Mouse (Mus musculus): ENCODE results near the gene Slc37a1. TPM values are rescaled to one million over a fixed set of nuclear protein-coding genes. Genes with fewer than 3 reads are reported as not detected.

Gene Slc37a1
- polyA plus RNA-seq, 1 experiment from 2014 or later = 3.9 TPM

DNA sequence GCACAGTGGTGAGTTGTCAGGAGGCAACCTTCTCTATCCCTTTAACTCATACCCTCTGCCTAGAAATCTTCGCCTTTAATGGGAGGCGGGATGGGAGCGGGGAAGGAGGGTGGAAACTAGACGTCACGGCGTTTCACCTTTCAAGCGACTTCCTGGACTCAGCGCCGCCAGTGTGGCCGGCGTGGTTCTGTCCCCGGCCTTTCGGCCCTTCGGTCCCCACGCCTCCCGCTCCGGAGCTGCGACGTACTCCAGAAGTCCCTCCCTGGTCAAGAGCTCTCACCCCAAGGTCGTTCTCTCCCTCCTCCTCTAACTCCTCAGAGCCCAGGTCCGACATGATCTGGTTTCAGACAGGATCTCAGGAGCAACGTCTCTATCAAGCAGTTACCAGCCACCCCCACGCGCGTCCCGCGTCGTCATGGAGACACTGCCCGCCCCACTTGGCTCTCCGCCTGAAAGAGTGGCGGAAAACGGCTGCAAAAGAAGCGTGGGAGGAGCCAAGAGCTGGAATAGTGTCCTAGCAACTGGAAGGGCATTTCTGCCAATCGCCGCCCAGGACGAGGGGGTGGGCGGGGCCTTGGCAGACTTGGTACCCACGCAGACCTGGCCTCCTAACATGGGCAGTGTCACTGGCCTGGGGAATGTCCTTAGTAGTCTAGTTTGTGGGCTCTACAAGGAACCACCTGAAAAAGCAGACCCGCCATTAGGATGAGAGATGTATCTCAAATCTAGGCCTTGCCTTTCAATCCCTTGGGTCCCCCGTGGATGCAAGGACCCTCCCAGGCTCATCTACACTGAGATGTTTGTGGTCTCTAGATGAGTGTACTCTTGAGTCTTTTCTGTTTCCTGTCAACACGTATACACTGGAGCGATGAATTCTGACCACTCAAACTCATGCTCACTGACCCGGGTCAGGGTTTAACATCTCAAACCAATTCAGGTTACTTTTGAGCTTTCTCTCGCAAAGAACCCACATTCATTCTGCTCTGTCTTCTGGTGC lies 9.4 kb upstream of the Slc37a1 start, which contains the start of gene Rsph1:
Gene Rsph1, minus strand, starts transcription at position 462 of the 997 bp plus-strand sequence.
- 9% methylated on average over 44 of the region's 44 CpGs for WGBS
- Histone ChIP-seq H3K9ac (ENCODE audit: low read depth, low read length) (peak within 1 kb of the TSS; percentile 49; the same call in 1 of the 2 replicates), H3K4me3 (replicated peaks; ENCODE audit: low read depth, low read length) (peak within 1 kb of the TSS; percentile 38), H3K9me3 (replicated peaks; ENCODE audit: low read length) (no peaks in the 10 kb centered on the region), H3K36me3 (ENCODE audit: insufficient read depth, low read length) (no peaks in the 10 kb centered on the region), H3K4me1 (replicated peaks; ENCODE audit: insufficient read depth, low read length) (0 out of 2 replicates have a peak, but pooled peaks cover 5% of the 10 kb centered on the region), H3K4me2 (ENCODE audit: low read length) (peak within 1 kb of the TSS; percentile 71), H3K27me3 (ENCODE audit: insufficient read depth, low read length) (no peaks in the 10 kb centered on the region), H3K27ac (no peak within 1 kb of the TSS)
- peak; percentile 86 for ATAC-seq (replicated peaks; ENCODE audit: low FRiP score, low read depth)
- no peak for TF ChIP-seq CTCF (IDR thresholded peaks at IDR 0.05; ENCODE audit: low read depth)
- peak; percentile 95 for DNase-seq (ENCODE audit: low spot score)

DNA sequence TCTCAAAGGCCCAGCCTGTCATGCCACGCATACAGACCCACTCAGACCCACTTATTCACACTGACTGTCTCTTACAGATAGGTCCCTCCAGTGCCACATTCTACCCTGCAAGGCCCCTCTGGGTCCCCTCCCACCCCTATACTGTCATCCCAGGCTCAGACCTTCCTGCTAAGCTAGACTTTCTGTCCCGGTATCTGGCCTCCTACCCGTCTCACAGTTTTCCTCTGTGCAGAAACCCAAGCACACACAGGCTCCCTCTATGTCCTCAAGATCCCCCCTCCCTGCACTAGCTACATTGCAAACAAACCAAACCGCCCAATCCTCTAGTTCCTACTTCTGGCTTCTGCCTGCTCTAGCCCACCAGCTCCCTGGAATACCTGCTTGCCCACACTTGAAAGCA lies 8.7 kb upstream of the Slc37a1 start:
- Histone ChIP-seq H3K4me1 (replicated peaks; ENCODE audit: insufficient read depth, low read length) (0 out of 2 replicates have a peak, but pooled peaks cover 5% of the 10 kb centered on the region), H3K27ac (no peak overlapping the region), H3K9me3 (replicated peaks; ENCODE audit: low read length) (no peaks in the 10 kb centered on the region), H3K4me3 (replicated peaks; ENCODE audit: low read depth, low read length) (no peak overlapping the region), H3K27me3 (ENCODE audit: insufficient read depth, low read length) (no peaks in the 10 kb centered on the region), H3K9ac (ENCODE audit: low read depth, low read length) (no peak overlapping the region), H3K36me3 (ENCODE audit: insufficient read depth, low read length) (no peaks in the 10 kb centered on the region), H3K4me2 (ENCODE audit: low read length) (no peak overlapping the region)
- DNase-seq (ENCODE audit: low spot score) (no peak), ATAC-seq (replicated peaks; ENCODE audit: low FRiP score, low read depth) (no peak)
- 80% methylated on average over 4 of the region's 4 CpGs for WGBS
- TF ChIP-seq CTCF (IDR thresholded peaks at IDR 0.05; ENCODE audit: low read depth) = no peak

DNA sequence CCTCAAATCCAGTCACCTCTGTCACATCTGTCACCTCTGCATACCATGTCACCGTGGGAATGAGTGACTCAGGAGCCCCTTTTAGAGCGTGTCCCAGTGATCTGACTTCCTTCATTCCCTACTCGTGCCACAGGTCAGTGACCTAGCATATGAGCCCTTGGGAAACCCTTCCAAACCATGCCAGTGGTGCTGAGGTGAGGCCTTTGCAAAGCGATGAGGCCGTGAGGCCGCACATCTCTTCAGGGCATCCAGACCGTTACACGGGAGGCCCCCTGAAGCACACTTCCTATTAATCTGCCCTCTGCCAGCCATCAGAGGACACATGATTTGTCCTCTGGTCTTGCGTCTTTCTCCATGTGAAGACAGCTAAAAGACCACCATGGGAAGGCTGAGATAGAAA lies 7.1 kb upstream of the Slc37a1 start:
- H3K36me3 ChIP-seq (ENCODE audit: insufficient read depth, low read length) = no peaks in the 10 kb centered on the region
- ATAC-seq (replicated peaks; ENCODE audit: low FRiP score, low read depth) (no peak), DNase-seq (ENCODE audit: low spot score) (no peak)
- H3K9ac ChIP-seq (ENCODE audit: low read depth, low read length) = no peak overlapping the region
- no peak overlapping the region for H3K4me3 ChIP-seq (replicated peaks; ENCODE audit: low read depth, low read length)
- H3K27ac ChIP-seq = no peak overlapping the region
- no peak for TF ChIP-seq CTCF (IDR thresholded peaks at IDR 0.05; ENCODE audit: low read depth)
- no peaks in the 10 kb centered on the region for H3K27me3 ChIP-seq (ENCODE audit: insufficient read depth, low read length)
- no peak overlapping the region for H3K4me2 ChIP-seq (ENCODE audit: low read length)
- no peaks in the 10 kb centered on the region for H3K9me3 ChIP-seq (replicated peaks; ENCODE audit: low read length)
- 69% methylated on average over 9 of the region's 9 CpGs for WGBS
- 0 out of 2 replicates have a peak, but pooled peaks cover 5% of the 10 kb centered on the region for H3K4me1 ChIP-seq (replicated peaks; ENCODE audit: insufficient read depth, low read length)

DNA sequence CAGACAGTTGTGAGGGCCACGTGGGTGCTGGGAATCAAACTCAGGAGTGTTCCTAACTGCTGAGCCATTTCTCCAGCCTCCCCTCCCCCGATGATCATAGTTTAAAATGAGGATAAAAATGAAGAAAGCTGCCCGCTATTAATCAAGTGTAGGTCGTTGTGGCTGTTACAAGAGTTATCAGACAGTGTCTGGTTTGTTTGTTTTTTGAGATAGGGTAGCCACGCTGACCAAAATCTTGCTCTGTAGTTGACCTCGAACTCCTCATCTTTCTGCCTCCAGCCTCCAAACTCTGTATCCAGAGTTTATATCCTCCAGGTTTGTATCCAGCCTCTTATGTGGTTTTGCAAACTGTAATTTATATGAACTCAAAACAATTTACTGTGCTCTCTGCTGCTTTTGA lies 6.3 kb upstream of the Slc37a1 start:
- H3K4me3 ChIP-seq (replicated peaks; ENCODE audit: low read depth, low read length) = no peak overlapping the region
- no peak overlapping the region for H3K27ac ChIP-seq
- ATAC-seq (replicated peaks; ENCODE audit: low FRiP score, low read depth) = no peak
- no peak overlapping the region for H3K9ac ChIP-seq (ENCODE audit: low read depth, low read length)
- no peaks in the 10 kb centered on the region for H3K9me3 ChIP-seq (replicated peaks; ENCODE audit: low read length)
- TF ChIP-seq CTCF (IDR thresholded peaks at IDR 0.05; ENCODE audit: low read depth) = no peak
- H3K4me1 ChIP-seq (replicated peaks; ENCODE audit: insufficient read depth, low read length) = 0 out of 2 replicates have a peak, but pooled peaks cover 5% of the 10 kb centered on the region
- H3K4me2 ChIP-seq (ENCODE audit: low read length) = no peak overlapping the region
- no peaks in the 10 kb centered on the region for H3K27me3 ChIP-seq (ENCODE audit: insufficient read depth, low read length)
- WGBS = 51% methylated on average over 6 of the region's 6 CpGs
- no peak for DNase-seq (ENCODE audit: low spot score)
- H3K36me3 ChIP-seq (ENCODE audit: insufficient read depth, low read length) = no peaks in the 10 kb centered on the region

- Histone ChIP-seq H3K9me3 (replicated peaks; ENCODE audit: low read length) (no peaks in the 10 kb centered on the region), H3K4me1 (replicated peaks; ENCODE audit: insufficient read depth, low read length) (no peaks in the 10 kb centered on the region), H3K4me3 (replicated peaks; ENCODE audit: low read depth, low read length) (no peak overlapping the region), H3K36me3 (ENCODE audit: insufficient read depth, low read length) (no peaks in the 10 kb centered on the region), H3K9ac (ENCODE audit: low read depth, low read length) (no peak overlapping the region), H3K27ac (no peak overlapping the region), H3K27me3 (ENCODE audit: insufficient read depth, low read length) (no peaks in the 10 kb centered on the region), H3K4me2 (ENCODE audit: low read length) (no peak overlapping the region)
- DNase-seq (ENCODE audit: low spot score) (no peak), ATAC-seq (replicated peaks; ENCODE audit: low FRiP score, low read depth) (no peak)
- WGBS = 52% methylated on average over 19 of the region's 19 CpGs
- peak; percentile 47 for TF ChIP-seq CTCF (IDR thresholded peaks at IDR 0.05; ENCODE audit: low read depth)
Measured at GRCm38 (mm10) chr17:31281830-31282686, 4.5 kb upstream of the Slc37a1 start.

GRCm38 (mm10) chr17:31282687-31283053 lies 3.9 kb upstream of the Slc37a1 start:
- Histone ChIP-seq H3K36me3 (ENCODE audit: insufficient read depth, low read length) (no peaks in the 10 kb centered on the region), H3K4me1 (replicated peaks; ENCODE audit: insufficient read depth, low read length) (no peaks in the 10 kb centered on the region), H3K4me2 (ENCODE audit: low read length) (no peak overlapping the region), H3K27ac (no peak overlapping the region), H3K27me3 (ENCODE audit: insufficient read depth, low read length) (no peaks in the 10 kb centered on the region), H3K9ac (ENCODE audit: low read depth, low read length) (no peak overlapping the region), H3K9me3 (replicated peaks; ENCODE audit: low read length) (no peaks in the 10 kb centered on the region), H3K4me3 (replicated peaks; ENCODE audit: low read depth, low read length) (no peak overlapping the region)
- no peak for DNase-seq (ENCODE audit: low spot score)
- WGBS = 28% methylated on average over 7 of the region's 7 CpGs
- no peak for ATAC-seq (replicated peaks; ENCODE audit: low FRiP score, low read depth)
- TF ChIP-seq CTCF (IDR thresholded peaks at IDR 0.05; ENCODE audit: low read depth) = no peak

All from kidney, postnatal 0 days (tissue).